Mouse (Mus musculus) forebrain, embryonic 13.5 days (tissue): ENCODE data around the gene Vps72. TPM values are rescaled to one million over a fixed set of nuclear protein-coding genes. Genes with fewer than 3 reads are reported as not detected.

Experiments
- ATAC-seq: fragments of 200-750 bp; cut with Nextera tagmentation; 2 replicates; pipeline ENCODE4 v1.8.0; 2017
- H3K27ac ChIP-seq: fragments of 300-500 bp; sonication (generic); 2 replicates; pipeline ENCODE4 v1.5.1; 2015; ENCODE audit warnings: inconsistent platforms, mild to moderate bottlenecking, moderate library complexity
- H3K27me3 ChIP-seq: fragments of 300-500 bp; sonication (generic); 2 replicates; pipeline ENCODE4 v1.6.1; 2015; ENCODE audit warnings: mild to moderate bottlenecking, inconsistent platforms
- H3K36me3 ChIP-seq: fragments of 300-500 bp; sonication (generic); 2 replicates; pipeline ENCODE4 v1.6.1; 2015; ENCODE audit warnings: mild to moderate bottlenecking, inconsistent platforms; ENCODE audit not compliant: poor library complexity, severe bottlenecking
- H3K4me1 ChIP-seq: fragments of 300-500 bp; sonication (generic); 2 replicates; pipeline ENCODE4 v1.6.1; 2015; ENCODE audit warnings: inconsistent platforms
- H3K4me2 ChIP-seq: fragments of 300-500 bp; sonication (generic); 2 replicates; pipeline ENCODE4 v1.6.1; 2015; ENCODE audit warnings: inconsistent platforms, mild to moderate bottlenecking, moderate library complexity
- H3K4me3 ChIP-seq: fragments of 300-500 bp; sonication (generic); 2 replicates; pipeline ENCODE4 v1.5.1; 2015; ENCODE audit warnings: mild to moderate bottlenecking, inconsistent platforms
- H3K9ac ChIP-seq: fragments of 300-500 bp; sonication (generic); 2 replicates; pipeline ENCODE4 v1.6.1; 2015; ENCODE audit warnings: mild to moderate bottlenecking, inconsistent platforms
- H3K9me3 ChIP-seq: fragments of 300-500 bp; sonication (generic); replicated peaks from 2 replicates; pipeline ENCODE4 v1.6.1; 2016; ENCODE audit warnings: inconsistent platforms
- WGBS: fragments of 180-500 bp; shearing (Covaris S2); methylation state at CpG from one replicate; pipeline ENCODE4 v1.1.7; 2015; 5-methylcytosine and 5-hydroxymethylcytosine counted together
- polyA plus RNA-seq: library from polyadenylated mRNA; unstranded; fragments of >200 nt; fragmentation: Nextera tagmentation; extraction: Ambion mirVana; gene quantifications from 2 replicates; pipeline ENCODE4 v1.2.1, GENCODE M21; 2015

The Vps72 gene
- polyA plus RNA-seq, 1 experiment from 2014 or later = 266 TPM

DNA sequence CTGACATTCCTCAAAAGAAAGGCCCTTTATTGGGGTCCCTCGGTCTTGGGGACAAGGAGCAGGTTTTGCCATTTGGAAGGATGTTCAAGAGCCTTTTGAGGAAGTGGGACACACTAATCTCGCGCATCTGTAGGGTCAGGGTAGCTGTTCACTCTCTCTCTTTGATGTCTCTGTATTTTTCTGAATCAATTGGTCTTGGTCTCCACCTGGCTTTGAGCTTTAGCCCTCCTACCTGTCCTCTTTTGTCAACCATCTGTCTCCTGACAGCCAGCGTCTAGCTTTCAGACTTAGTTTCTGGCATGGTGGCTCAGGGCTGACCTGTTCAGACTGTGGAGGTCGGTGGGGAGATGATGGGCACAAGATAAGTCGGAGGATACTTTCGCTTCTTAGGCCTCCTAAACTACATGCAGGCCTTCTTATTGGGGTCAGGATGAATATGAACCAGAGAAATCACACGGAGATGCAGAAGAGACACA lies 48.7 kb downstream of the Vps72 start:
- no peak overlapping the region for H3K27ac ChIP-seq
- H3K27me3 ChIP-seq = 0 out of 2 replicates have a peak, but pooled peaks cover 5% of the 10 kb centered on the region
- 19% methylated on average over 8 of the region's 8 CpGs for WGBS

DNA sequence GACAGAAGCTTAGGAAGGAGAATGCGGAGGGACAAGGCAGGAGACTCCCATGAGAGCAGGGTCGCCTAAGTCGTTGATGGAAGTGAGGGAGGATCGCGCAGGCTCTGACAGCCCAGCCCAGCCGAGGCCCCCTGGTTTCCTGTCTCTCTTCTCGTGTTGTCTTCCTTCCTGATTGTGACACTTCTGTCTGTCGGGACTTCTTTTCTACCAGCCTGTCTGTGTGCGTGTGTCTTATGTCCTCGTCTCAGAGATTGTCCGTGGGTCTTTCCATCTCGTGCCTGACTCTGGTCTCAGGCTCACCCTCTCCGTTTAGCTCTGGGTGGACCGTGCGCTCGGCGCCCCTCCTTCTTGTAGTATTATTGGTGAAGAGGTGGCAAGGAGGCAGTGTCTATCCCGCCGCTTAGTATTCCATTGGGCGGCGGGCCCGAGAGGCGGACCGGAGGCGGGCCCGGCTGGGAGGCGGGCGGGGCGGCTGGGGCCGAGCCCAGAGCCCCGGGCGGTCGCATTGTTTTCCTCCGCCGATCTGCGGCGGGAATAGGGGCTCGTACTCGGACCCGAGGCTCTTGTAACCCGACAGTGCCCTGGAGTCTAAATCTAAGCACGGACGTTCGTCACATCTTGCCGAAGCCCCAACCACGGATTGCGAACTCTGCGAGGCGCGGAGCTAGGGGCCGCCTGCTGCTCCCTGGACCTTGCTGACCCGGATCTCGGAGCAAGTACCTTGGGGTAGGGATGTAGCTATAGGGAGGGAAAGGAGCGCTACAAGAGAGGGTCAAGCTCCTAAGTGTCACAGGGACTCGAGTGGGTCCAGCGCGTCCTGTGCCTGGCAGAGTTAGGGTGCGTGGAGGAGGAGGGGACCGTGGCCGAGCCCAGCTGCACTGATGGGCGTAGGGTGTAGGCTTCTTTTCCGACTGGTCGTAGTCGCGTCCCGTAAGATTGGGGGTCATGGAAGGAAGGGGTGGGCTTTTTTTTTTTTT lies 49.5 kb downstream of the Vps72 start, which contains the start of gene Sema6c:
Sema6c (plus strand) TSS at position 471 of the 977 bp plus-strand sequence.
- WGBS = under 1% methylated on average over 63 of the region's 66 CpGs

More for the DNA sequence above, 48.7 kb downstream of the Vps72 start:
- Histone ChIP-seq H3K36me3 (peaks cover 7% of the 10 kb centered on the region), H3K4me2 (peak overlapping the region; percentile 70), H3K9ac (peak overlapping the region; percentile 89), H3K4me3 (peak overlapping the region; percentile 88), H3K4me1 (peaks cover 36% of the 10 kb centered on the region), H3K9me3 (no peaks in the 10 kb centered on the region)
- no peak for ATAC-seq

DNA sequence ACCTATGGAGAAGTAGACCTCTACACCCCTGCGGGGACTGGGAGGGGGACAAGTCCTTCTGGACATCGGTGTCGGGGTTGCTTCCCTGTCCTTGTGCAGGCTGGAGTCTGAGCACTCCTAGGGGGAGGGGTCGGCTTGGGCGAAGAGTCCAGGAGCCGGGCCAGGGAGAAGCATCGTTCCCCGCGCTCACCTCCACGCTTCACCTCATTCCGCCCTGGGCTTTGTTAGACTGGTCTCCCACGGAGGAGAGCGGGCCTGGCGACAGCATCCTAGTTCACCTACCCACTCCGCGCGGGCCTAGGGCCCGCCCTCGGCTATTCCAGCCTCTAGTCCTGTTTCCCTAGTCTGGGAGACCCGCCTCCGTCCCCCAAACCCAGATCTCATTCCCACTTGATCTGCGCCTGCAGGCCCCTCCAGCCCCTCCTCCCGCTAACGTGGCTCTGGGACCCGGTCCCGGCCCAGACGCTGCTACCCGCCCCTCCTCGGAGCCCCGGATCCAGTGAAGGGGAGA lies 50.3 kb downstream of the Vps72 start:
- ATAC-seq = peak; percentile 14
- Histone ChIP-seq H3K36me3 (peaks cover 22% of the 10 kb centered on the region), H3K27ac (peak overlapping the region; percentile 70), H3K4me2 (peak overlapping the region; percentile 70), H3K4me1 (peaks cover 38% of the 10 kb centered on the region), H3K9me3 (no peaks in the 10 kb centered on the region), H3K4me3 (peak overlapping the region; percentile 88), H3K27me3 (0 out of 2 replicates have a peak, but pooled peaks cover 5% of the 10 kb centered on the region), H3K9ac (peak overlapping the region; percentile 89)
- WGBS = under 1% methylated on average over 29 of the region's 30 CpGs

More for the DNA sequence above, 49.5 kb downstream of the Vps72 start, which contains the start of gene Sema6c:
- Histone ChIP-seq H3K27me3 (0 out of 2 replicates have a peak, but pooled peaks cover 5% of the 10 kb centered on the region), H3K4me1 (peaks cover 38% of the 10 kb centered on the region), H3K4me3 (peak within 1 kb of the TSS; percentile 88), H3K9ac (peak within 1 kb of the TSS; percentile 89), H3K4me2 (peak within 1 kb of the TSS; percentile 70), H3K9me3 (no peaks in the 10 kb centered on the region), H3K27ac (peak within 1 kb of the TSS; percentile 70), H3K36me3 (peaks cover 14% of the 10 kb centered on the region)
- peak; percentile 98 for ATAC-seq

DNA sequence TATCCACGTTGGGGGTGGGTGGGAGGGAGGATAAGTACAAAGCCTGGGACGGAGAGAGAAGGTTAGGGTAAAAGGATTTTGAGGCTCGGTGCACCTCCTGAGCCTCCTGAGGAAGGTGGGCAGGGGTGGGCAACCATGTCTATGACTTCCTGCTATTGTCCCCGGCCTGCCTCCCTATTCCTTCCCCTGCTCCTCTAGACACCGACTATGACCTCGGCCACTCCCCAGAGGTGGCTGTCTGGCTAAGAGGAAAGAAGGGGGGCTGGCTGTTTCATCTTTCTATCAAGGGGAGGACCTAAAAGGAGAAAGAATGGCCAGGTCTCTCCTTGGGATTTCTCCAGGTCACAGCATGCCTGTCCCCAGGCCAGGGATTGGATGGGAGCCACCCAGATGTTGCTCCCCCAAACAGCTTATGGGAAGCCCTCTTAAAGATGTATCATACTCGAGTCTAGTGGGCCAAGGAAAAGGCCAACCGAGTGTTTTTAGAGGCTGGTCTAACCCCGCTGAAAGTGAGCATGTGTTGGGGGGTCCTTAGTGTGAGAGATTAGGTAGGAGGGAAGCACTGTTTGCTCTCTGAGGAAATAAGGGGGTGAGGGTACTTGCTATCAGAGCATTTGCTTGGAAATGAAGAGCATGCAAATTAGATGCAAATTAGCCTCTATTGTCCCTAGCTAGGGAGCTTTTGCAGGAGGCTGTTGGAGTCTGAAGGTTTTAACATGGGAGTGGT lies 51.0 kb downstream of the Vps72 start:
- Histone ChIP-seq H3K36me3 (peaks cover 29% of the 10 kb centered on the region), H3K9ac (peak overlapping the region; percentile 89), H3K4me3 (peak overlapping the region; percentile 88), H3K4me2 (peak overlapping the region; percentile 70), H3K9me3 (no peaks in the 10 kb centered on the region), H3K4me1 (peaks cover 38% of the 10 kb centered on the region), H3K27me3 (0 out of 2 replicates have a peak, but pooled peaks cover 5% of the 10 kb centered on the region), H3K27ac (peak overlapping the region; percentile 70)
- WGBS = 3% methylated on average over 8 of the region's 9 CpGs
- no peak for ATAC-seq

DNA sequence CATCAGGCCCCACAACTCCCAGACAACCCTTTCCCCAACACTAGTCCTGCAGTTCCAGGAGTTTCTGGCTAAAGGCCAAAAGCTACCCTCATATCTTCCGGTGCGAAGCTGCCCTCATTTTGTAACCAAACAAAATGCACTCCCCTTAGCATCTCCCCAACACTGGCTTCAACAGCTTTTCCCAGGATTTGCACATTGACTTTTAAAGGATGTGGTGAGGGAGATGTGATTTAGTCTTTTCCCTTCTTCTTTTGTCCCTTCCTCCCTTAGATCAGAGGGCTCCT lies 51.5 kb downstream of the Vps72 start:
- Histone ChIP-seq H3K9ac (peak overlapping the region; percentile 89), H3K9me3 (no peaks in the 10 kb centered on the region), H3K27ac (peak overlapping the region; percentile 70), H3K27me3 (0 out of 2 replicates have a peak, but pooled peaks cover 5% of the 10 kb centered on the region), H3K4me2 (peak overlapping the region; percentile 70), H3K4me3 (peak overlapping the region; percentile 88), H3K4me1 (peaks cover 38% of the 10 kb centered on the region), H3K36me3 (peaks cover 34% of the 10 kb centered on the region)
- ATAC-seq = no peak
- 19% methylated on average over 2 of the region's 2 CpGs for WGBS

DNA sequence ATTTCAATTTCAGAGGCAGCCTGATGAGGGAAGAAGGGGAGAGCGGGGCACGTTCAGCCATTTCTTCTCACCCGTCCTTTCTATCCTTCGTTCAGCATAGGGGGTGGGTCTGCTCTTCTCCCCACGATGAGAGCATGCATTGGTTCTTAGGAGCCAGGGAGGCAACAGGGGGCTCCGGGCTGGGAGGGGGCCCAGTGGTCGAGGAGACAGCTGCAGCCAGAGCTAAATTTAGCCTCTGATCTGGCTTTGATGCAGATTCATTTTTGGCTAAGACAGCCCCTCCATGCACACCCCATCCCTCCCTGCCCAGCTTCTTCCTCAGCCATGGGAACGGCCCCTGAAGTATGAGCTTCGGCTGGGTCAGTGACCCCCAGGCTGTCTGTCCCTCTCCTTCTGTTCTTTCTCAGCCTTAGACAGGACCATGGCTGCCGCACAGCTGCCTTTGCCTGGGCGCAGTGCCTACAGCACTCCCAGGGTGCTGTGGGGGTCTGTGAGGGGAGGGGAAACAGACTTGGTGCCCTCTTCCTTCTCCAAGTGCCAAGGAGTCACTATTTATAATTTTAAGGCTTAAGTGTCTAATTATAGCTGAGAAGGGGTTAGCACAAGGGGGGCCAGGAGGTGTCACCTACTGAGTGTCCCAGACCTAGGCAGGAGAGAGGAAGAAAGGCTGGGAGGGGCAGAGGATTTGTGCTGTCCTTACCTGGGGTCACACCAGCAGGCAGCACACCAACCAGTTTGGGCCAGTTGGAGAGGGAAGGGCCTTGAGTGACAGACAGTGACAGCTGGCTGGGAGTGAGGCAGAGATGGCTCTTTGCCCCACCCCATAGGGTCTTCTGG lies 52.8 kb downstream of the Vps72 start:
- ATAC-seq = no peak
- Histone ChIP-seq H3K4me1 (peaks cover 38% of the 10 kb centered on the region), H3K27me3 (0 out of 2 replicates have a peak, but pooled peaks cover 5% of the 10 kb centered on the region), H3K4me3 (peak overlapping the region; percentile 20; the same call in 1 of the 2 replicates), H3K9ac (peak overlapping the region; percentile 41), H3K27ac (no peak overlapping the region; the same call in 1 of the 2 replicates), H3K36me3 (peaks cover 48% of the 10 kb centered on the region), H3K9me3 (no peaks in the 10 kb centered on the region), H3K4me2 (peak overlapping the region; percentile 70)
- WGBS = 68% methylated on average over 11 of the region's 11 CpGs

DNA sequence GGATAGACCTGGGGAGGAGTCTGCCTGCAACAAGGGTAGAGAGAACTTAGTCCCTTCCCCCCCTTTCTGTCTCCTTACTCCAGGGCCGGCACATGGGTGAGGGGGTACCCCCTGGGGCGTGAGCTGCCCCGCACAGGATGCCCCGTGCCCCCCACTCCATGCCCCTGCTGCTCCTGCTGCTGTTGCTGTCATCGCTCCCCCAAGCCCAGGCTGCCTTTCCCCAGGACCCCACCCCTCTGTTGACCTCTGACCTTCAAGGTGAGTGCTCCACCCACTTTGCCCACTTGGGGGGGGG lies 53.4 kb downstream of the Vps72 start:
- H3K27me3 ChIP-seq = peaks cover 7% of the 10 kb centered on the region; the same call in 1 of the 2 replicates
- H3K9me3 ChIP-seq = no peaks in the 10 kb centered on the region
- ATAC-seq = no peak
- H3K27ac ChIP-seq = no peak overlapping the region
- WGBS = 73% methylated on average over 4 of the region's 5 CpGs
- H3K36me3 ChIP-seq = peaks cover 53% of the 10 kb centered on the region
- H3K9ac ChIP-seq = 0 out of 2 replicates have a peak overlapping the region, but pooled peaks have one; percentile 41
- H3K4me1 ChIP-seq = peaks cover 38% of the 10 kb centered on the region
- H3K4me2 ChIP-seq = peak overlapping the region; percentile 70; the same call in 1 of the 2 replicates
- no peak overlapping the region for H3K4me3 ChIP-seq

DNA sequence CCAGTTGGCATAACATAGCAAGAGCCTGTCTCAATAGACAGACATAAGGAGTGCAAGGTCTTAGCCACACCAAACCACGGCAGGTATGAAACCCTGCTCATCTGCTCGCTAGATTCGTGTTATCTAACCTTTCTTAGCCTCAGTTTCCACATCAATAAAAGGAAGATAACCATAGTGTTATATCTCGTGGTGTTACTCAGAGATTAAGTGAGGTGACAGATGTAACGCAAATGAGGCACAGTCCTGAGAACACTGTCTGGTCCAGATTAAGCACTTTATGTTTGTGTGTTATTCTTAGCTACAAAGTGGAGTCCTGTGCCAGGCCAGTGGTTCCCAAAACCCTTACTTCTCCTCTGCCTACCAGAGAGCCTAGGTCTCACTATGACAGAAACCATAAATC lies 54.0 kb downstream of the Vps72 start:
- H3K27me3 ChIP-seq = peaks cover 12% of the 10 kb centered on the region
- peaks cover 32% of the 10 kb centered on the region for H3K4me1 ChIP-seq
- WGBS = 90% methylated on average over 5 of the region's 5 CpGs
- no peak overlapping the region for H3K4me3 ChIP-seq
- H3K9ac ChIP-seq = no peak overlapping the region
- peaks cover 60% of the 10 kb centered on the region for H3K36me3 ChIP-seq
- ATAC-seq = no peak
- H3K27ac ChIP-seq = no peak overlapping the region
- H3K9me3 ChIP-seq = no peaks in the 10 kb centered on the region
- H3K4me2 ChIP-seq = no peak overlapping the region

DNA sequence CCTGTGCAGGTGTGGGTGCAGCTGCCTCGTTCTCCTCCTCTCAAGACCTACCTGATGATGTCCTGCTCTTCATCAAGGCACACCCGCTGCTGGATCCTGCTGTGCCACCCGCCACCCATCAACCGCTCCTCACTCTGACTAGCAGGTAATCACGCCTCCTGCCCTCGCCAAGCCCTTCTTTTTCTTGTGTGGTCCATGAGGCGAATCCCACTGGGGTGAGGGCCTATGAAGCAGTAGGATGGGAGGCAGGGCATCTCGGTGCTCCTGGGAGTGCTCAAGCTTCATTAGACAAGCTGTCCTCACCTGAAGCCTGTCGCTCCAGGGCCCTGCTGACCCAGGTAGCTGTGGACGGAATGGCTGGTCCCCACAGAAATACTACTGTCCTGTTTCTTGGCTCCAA lies 59.2 kb downstream of the Vps72 start:
- ATAC-seq = no peak
- Histone ChIP-seq H3K4me2 (no peak overlapping the region), H3K4me3 (no peak overlapping the region), H3K27me3 (peaks cover 55% of the 10 kb centered on the region), H3K4me1 (peaks cover 20% of the 10 kb centered on the region), H3K27ac (no peak overlapping the region), H3K36me3 (peaks cover 89% of the 10 kb centered on the region), H3K9ac (no peak overlapping the region), H3K9me3 (no peaks in the 10 kb centered on the region)
- WGBS = 89% methylated on average over 10 of the region's 10 CpGs

DNA sequence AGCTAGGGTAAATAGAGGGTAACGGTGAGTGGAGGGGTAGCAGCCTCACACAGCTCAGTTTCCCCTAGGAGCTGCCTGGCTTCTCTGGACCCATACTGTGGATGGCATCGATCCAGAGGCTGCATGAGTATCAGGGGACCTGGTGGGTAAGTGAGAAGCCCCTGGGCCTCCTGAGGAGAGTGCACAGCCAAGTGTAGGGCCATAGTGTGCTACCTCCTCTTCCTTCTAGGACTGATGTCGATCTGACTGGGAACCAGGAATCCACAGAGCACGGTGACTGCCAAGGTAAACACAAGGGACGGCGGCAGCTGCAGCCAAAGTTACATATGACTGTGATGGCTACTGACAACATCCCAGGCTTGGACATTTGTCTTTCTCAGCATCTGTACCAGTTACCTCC lies 60.3 kb downstream of the Vps72 start:
- no peak for ATAC-seq
- peaks cover 58% of the 10 kb centered on the region for H3K27me3 ChIP-seq
- H3K9me3 ChIP-seq = no peaks in the 10 kb centered on the region
- 82% methylated on average over 6 of the region's 6 CpGs for WGBS
- H3K9ac ChIP-seq = no peak overlapping the region
- H3K4me3 ChIP-seq = no peak overlapping the region
- H3K4me2 ChIP-seq = no peak overlapping the region
- H3K4me1 ChIP-seq = peaks cover 20% of the 10 kb centered on the region
- H3K36me3 ChIP-seq = peaks cover 78% of the 10 kb centered on the region
- no peak overlapping the region for H3K27ac ChIP-seq
